Mouse (Mus musculus) intestine, embryonic 16.5 days (tissue): ENCODE measurements around the gene Gapvd1. TPM values are rescaled to one million over a fixed set of nuclear protein-coding genes. Genes with fewer than 3 reads are reported as not detected.
A peak's percentile ranks its signal among the peaks of the same experiment; 100 is the strongest.

Experiments
- ATAC-seq: fragments of 200-750 bp; cut with Nextera tagmentation; 2 replicates; pipeline ENCODE4 v1.8.0; 2017; ENCODE audit warnings: moderate TSS enrichment, moderate library complexity
- H3K27ac ChIP-seq: fragments of 300-500 bp; sonication (generic); 2 replicates; pipeline ENCODE4 v1.5.1; 2014; ENCODE audit warnings: mild to moderate bottlenecking, low read length
- H3K27me3 ChIP-seq: fragments of 300-500 bp; sonication (generic); replicated peaks from 2 replicates; pipeline ENCODE4 v1.6.1; 2014; ENCODE audit warnings: low read length, control low read depth, mixed read lengths; ENCODE audit not compliant: control insufficient read depth, insufficient read depth
- H3K36me3 ChIP-seq: fragments of 300-500 bp; sonication (generic); 2 replicates; pipeline ENCODE4 v1.6.1; 2014; ENCODE audit warnings: low read length, control low read depth; ENCODE audit not compliant: control insufficient read depth, insufficient read depth
- H3K4me1 ChIP-seq: fragments of 300-500 bp; sonication (generic); 2 replicates; pipeline ENCODE4 v1.6.1; 2014; ENCODE audit warnings: low read length, control low read depth, mixed read lengths; ENCODE audit not compliant: control insufficient read depth, insufficient read depth
- H3K4me2 ChIP-seq: fragments of 300-500 bp; sonication (generic); 2 replicates; pipeline ENCODE4 v1.6.1; 2014; ENCODE audit warnings: low read depth, low read length, control low read depth
- H3K4me3 ChIP-seq: fragments of 300-500 bp; sonication (generic); 2 replicates; pipeline ENCODE4 v1.5.1; 2014; ENCODE audit warnings: mild to moderate bottlenecking, low read length
- H3K9ac ChIP-seq: fragments of 300-500 bp; sonication (generic); 2 replicates; pipeline ENCODE4 v1.6.1; 2014; ENCODE audit warnings: low read depth, low read length
- H3K9me3 ChIP-seq: fragments of 300-500 bp; sonication (generic); 2 replicates; pipeline ENCODE4 v1.6.1; 2016; ENCODE audit warnings: low read length, control low read depth; ENCODE audit not compliant: control insufficient read depth
- WGBS: fragments of 180-500 bp; shearing (Covaris S2); extraction: QIAGEN DNeasy Blood & Tissue Kit; methylation state at CpG from one replicate; pipeline ENCODE4 v1.1.7; 2014; 5-methylcytosine and 5-hydroxymethylcytosine counted together
- polyA plus RNA-seq: library from polyadenylated mRNA; unstranded; fragments of >200 nt; fragmentation: Nextera tagmentation; extraction: Ambion mirVana; gene quantifications from 2 replicates; pipeline ENCODE4 v1.2.1, GENCODE M21; 2015

The Gapvd1 gene
- polyA plus RNA-seq, 1 experiment from 2014 or later, result 56.6 TPM

GRCm38 (mm10) chr2:34753811-34754550 is 1.1 kb downstream of the Gapvd1 start:
- ATAC-seq, result peak; percentile 97
- peak overlapping the region; percentile 88 for H3K27ac ChIP-seq

GRCm38 (mm10) chr2:34750245-34750644 is 4.8 kb downstream of the Gapvd1 start:
- H3K9ac ChIP-seq, result no peak overlapping the region
- no peak for ATAC-seq
- no peaks in the 10 kb centered on the region for H3K36me3 ChIP-seq
- H3K27me3 ChIP-seq, result no peaks in the 10 kb centered on the region
- H3K4me3 ChIP-seq, result no peak overlapping the region
- H3K9me3 ChIP-seq, result no peaks in the 10 kb centered on the region
- H3K27ac ChIP-seq, result no peak overlapping the region
- H3K4me1 ChIP-seq, result peaks cover 15% of the 10 kb centered on the region
- WGBS, result 77% methylated on average over 2 of the region's 2 CpGs
- H3K4me2 ChIP-seq, result no peak overlapping the region

More at GRCm38 (mm10) chr2:34753811-34754550, 1.1 kb downstream of the Gapvd1 start:
- Histone ChIP-seq H3K4me2 (peak overlapping the region; percentile 61), H3K27me3 (no peaks in the 10 kb centered on the region), H3K9me3 (no peaks in the 10 kb centered on the region), H3K4me1 (peaks cover 16% of the 10 kb centered on the region), H3K36me3 (no peaks in the 10 kb centered on the region), H3K4me3 (peak overlapping the region; percentile 93), H3K9ac (peak overlapping the region; percentile 96)
- WGBS, result under 1% methylated on average over 102 of the region's 106 CpGs

GRCm38 (mm10) chr2:34748479-34748878 is 6.6 kb downstream of the Gapvd1 start:
- Histone ChIP-seq H3K27ac (no peak overlapping the region), H3K9me3 (no peaks in the 10 kb centered on the region), H3K4me3 (no peak overlapping the region), H3K9ac (no peak overlapping the region), H3K4me1 (peaks cover 12% of the 10 kb centered on the region), H3K27me3 (no peaks in the 10 kb centered on the region), H3K4me2 (no peak overlapping the region), H3K36me3 (no peaks in the 10 kb centered on the region)
- 74% methylated on average over 4 of the region's 4 CpGs for WGBS
- no peak for ATAC-seq

DNA sequence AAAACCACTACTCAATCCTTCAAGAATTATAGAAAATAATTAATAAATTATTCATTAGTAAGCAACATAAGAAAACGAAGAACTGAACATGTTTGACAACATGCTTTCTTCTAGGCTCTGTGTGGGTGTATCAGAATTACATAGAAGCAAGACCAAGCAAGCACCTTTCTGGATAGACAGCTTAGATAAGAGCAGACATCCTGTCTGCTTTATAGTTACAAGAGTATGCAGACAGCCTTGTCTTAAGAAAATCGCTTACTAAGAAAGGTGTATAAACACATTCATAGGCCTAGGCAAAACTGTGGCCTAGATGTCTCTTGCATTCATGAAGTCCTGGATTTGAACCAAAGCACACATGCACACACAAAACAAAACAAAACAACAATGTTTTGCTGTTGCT is 9.4 kb downstream of the Gapvd1 start:
- no peaks in the 10 kb centered on the region for H3K4me1 ChIP-seq
- H3K36me3 ChIP-seq, result no peaks in the 10 kb centered on the region
- no peaks in the 10 kb centered on the region for H3K27me3 ChIP-seq
- no peak overlapping the region for H3K4me2 ChIP-seq
- H3K9me3 ChIP-seq, result no peaks in the 10 kb centered on the region
- no peak overlapping the region for H3K27ac ChIP-seq
- H3K4me3 ChIP-seq, result no peak overlapping the region
- no peak for ATAC-seq
- 91% methylated on average over 2 of the region's 2 CpGs for WGBS
- no peak overlapping the region for H3K9ac ChIP-seq

DNA sequence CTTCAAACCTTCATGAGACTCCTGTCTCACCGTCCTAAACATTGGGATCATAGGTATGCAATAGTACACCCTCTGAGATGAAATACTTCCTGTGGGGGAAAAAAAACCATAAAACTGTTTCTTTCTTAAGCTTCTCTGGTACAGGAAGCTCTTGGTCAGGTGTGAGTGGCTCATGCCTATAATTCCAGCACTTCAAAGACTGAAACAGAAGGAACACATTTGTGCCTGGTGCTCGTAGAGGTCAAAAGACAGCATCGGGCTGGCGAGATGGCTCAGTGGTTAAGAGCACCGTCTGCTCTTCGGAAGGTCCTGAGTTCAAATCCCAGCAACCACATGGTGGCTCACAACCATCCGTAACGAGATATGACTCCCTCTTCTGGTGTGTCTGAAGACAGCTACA is 10.6 kb downstream of the Gapvd1 start:
- no peak for ATAC-seq
- H3K4me2 ChIP-seq, result no peak overlapping the region
- no peak overlapping the region for H3K27ac ChIP-seq
- H3K9ac ChIP-seq, result no peak overlapping the region
- H3K4me3 ChIP-seq, result no peak overlapping the region
- H3K27me3 ChIP-seq, result no peaks in the 10 kb centered on the region
- no peaks in the 10 kb centered on the region for H3K36me3 ChIP-seq
- WGBS, result 95% methylated on average over 8 of the region's 8 CpGs
- no peaks in the 10 kb centered on the region for H3K4me1 ChIP-seq
- no peaks in the 10 kb centered on the region for H3K9me3 ChIP-seq

- no peak for ATAC-seq
- no peaks in the 10 kb centered on the region for H3K4me1 ChIP-seq
- WGBS, result 90% methylated on average over 8 of the region's 8 CpGs
Measured at GRCm38 (mm10) chr2:34742675-34743074, 12.4 kb downstream of the Gapvd1 start.

GRCm38 (mm10) chr2:34741390-34742159 is 13.5 kb downstream of the Gapvd1 start:
- 91% methylated on average over 12 of the region's 12 CpGs for WGBS
- no peak for ATAC-seq
- no peak overlapping the region for H3K4me3 ChIP-seq

More at GRCm38 (mm10) chr2:34742675-34743074, 12.4 kb downstream of the Gapvd1 start:
- Histone ChIP-seq H3K4me3 (no peak overlapping the region), H3K9me3 (no peaks in the 10 kb centered on the region), H3K27ac (no peak overlapping the region), H3K4me2 (no peak overlapping the region), H3K9ac (no peak overlapping the region), H3K36me3 (no peaks in the 10 kb centered on the region), H3K27me3 (no peaks in the 10 kb centered on the region)

GRCm38 (mm10) chr2:34739684-34740391 is 15.2 kb downstream of the Gapvd1 start:
- Histone ChIP-seq H3K4me2 (no peak overlapping the region), H3K4me3 (no peak overlapping the region), H3K9ac (no peak overlapping the region), H3K36me3 (no peaks in the 10 kb centered on the region), H3K27ac (no peak overlapping the region), H3K4me1 (no peaks in the 10 kb centered on the region), H3K27me3 (no peaks in the 10 kb centered on the region), H3K9me3 (no peaks in the 10 kb centered on the region)
- no peak for ATAC-seq
- 57% methylated on average over 1 of the region's 1 CpGs for WGBS

More at GRCm38 (mm10) chr2:34741390-34742159, 13.5 kb downstream of the Gapvd1 start:
- H3K4me1 ChIP-seq, result no peaks in the 10 kb centered on the region
- no peaks in the 10 kb centered on the region for H3K9me3 ChIP-seq
- no peaks in the 10 kb centered on the region for H3K27me3 ChIP-seq
- H3K4me2 ChIP-seq, result no peak overlapping the region
- no peaks in the 10 kb centered on the region for H3K36me3 ChIP-seq
- H3K27ac ChIP-seq, result no peak overlapping the region
- no peak overlapping the region for H3K9ac ChIP-seq

DNA sequence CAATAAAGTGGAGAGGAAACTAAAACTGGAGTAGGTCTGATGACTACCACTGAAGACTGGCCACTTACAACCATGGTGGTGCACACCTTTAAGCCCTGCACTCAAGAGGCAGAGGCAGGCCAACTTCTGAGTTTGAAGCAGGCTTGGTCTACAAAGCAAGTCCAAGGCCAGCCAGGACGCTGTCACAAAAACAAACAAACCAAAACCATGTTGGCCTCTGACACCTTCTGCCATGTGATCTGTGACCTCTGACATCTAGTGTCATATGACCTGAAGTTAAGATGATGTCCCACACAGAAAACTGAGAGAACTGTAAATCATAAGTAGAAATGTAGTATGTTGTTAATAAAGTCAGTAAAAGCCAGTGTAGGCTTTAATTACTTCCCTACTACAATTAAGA is 17.1 kb downstream of the Gapvd1 start:
- Histone ChIP-seq H3K36me3 (no peaks in the 10 kb centered on the region), H3K27ac (no peak overlapping the region), H3K4me1 (no peaks in the 10 kb centered on the region), H3K27me3 (no peaks in the 10 kb centered on the region), H3K4me2 (no peak overlapping the region), H3K4me3 (no peak overlapping the region), H3K9me3 (no peaks in the 10 kb centered on the region), H3K9ac (no peak overlapping the region)
- WGBS, result 34% methylated on average over 1 of the region's 1 CpGs
- ATAC-seq, result no peak
